Mouse (Mus musculus): ENCODE results near the gene Pbx4. TPM values are rescaled to one million over a fixed set of nuclear protein-coding genes. Genes with fewer than 3 reads are reported as not detected.

Pbx4 gene
- polyA plus RNA-seq, 1 experiment from 2014 or later: 7.7 TPM

DNA sequence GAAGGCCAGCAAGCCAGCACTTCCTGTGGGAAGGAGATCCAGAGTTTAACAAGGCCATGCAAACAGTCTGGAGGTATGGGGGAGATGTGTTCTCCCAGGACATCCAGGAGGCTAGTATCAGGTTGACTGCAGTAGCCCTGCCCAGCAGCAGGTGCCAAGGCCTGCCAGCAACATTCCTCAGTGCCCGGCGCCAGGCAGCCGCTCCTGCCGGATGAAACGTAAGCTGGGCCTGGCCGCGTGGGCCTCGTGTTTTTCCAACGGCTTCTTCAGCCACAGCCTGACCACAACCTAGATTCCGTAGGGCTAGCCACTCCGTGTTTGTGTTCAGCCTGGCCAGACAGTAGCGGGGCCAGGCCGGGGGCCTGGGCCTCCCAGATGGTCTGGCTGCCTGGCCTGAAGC lies 42.4 kb downstream of the Pbx4 start:
- no peak overlapping the region for H3K4me3 ChIP-seq (replicated peaks; ENCODE audit: low read depth, low read length)
- DNase-seq (ENCODE audit: low spot score): no peak
- H3K27me3 ChIP-seq (ENCODE audit: insufficient read depth, low read length): peaks cover 6% of the 10 kb centered on the region; the same call in 1 of the 2 replicates
- TF ChIP-seq CTCF (IDR thresholded peaks at IDR 0.05; ENCODE audit: low read depth): no peak
- no peak overlapping the region for H3K9ac ChIP-seq (ENCODE audit: low read depth, low read length)
- H3K9me3 ChIP-seq (replicated peaks; ENCODE audit: low read length): no peaks in the 10 kb centered on the region
- no peak overlapping the region for H3K4me2 ChIP-seq (ENCODE audit: low read length)
- WGBS: 56% methylated on average over 13 of the region's 13 CpGs
- H3K36me3 ChIP-seq (ENCODE audit: insufficient read depth, low read length): no peaks in the 10 kb centered on the region
- ATAC-seq (replicated peaks; ENCODE audit: low FRiP score, low read depth): no peak
- no peaks in the 10 kb centered on the region for H3K4me1 ChIP-seq (replicated peaks; ENCODE audit: insufficient read depth, low read length)
- no peak overlapping the region for H3K27ac ChIP-seq

DNA sequence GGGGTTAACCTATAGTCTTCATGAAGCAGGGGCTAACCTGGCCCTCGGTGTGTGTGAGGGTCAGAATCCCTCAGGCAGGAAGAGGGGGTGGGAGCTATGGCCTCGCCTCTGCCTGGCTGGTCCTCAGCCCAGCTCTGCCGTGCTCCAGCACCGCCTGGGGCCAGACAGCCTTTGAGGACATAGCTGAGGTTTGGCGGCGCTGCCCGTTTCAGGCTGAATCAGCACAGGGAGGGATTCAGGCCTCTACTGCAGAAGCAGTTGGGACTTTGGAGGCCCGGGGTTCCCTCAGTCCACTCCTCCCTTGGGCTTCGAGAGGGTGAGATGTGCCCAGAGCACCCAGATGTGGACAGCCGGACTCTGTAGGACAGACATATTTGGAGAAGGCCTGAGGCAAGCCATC lies 43.8 kb downstream of the Pbx4 start:
- Histone ChIP-seq H3K9me3 (replicated peaks; ENCODE audit: low read length) (no peaks in the 10 kb centered on the region), H3K4me3 (replicated peaks; ENCODE audit: low read depth, low read length) (no peak overlapping the region), H3K9ac (ENCODE audit: low read depth, low read length) (no peak overlapping the region), H3K27ac (no peak overlapping the region), H3K4me2 (ENCODE audit: low read length) (no peak overlapping the region), H3K36me3 (ENCODE audit: insufficient read depth, low read length) (no peaks in the 10 kb centered on the region), H3K4me1 (replicated peaks; ENCODE audit: insufficient read depth, low read length) (no peaks in the 10 kb centered on the region), H3K27me3 (ENCODE audit: insufficient read depth, low read length) (peaks cover 19% of the 10 kb centered on the region)
- no peak for ATAC-seq (replicated peaks; ENCODE audit: low FRiP score, low read depth)
- no peak for DNase-seq (ENCODE audit: low spot score)
- no peak for TF ChIP-seq CTCF (IDR thresholded peaks at IDR 0.05; ENCODE audit: low read depth)
- WGBS: 38% methylated on average over 10 of the region's 10 CpGs

DNA sequence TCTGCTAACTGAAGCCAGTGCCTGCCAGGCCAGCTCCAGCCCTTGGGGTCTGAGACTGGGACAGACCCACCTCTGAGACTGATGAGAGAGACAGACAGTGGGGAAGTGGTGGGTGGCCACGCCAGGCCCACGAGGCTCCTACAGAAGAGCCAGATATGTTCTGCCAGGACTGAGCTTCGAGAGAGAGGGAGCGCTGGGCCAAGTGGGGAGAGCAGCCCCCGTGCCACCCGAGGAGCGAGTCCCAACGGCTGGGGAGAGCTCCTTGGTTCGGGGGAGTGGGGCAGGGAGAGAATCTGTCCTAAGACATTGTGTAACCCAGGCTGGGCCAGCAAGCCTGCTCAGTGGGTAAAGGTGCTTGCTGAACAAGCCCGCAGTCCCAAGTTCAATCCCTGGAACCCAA lies 44.7 kb downstream of the Pbx4 start:
- ATAC-seq (replicated peaks; ENCODE audit: low FRiP score, low read depth) (no peak), DNase-seq (ENCODE audit: low spot score) (no peak)
- Histone ChIP-seq H3K27me3 (ENCODE audit: insufficient read depth, low read length) (peaks cover 28% of the 10 kb centered on the region), H3K27ac (no peak overlapping the region), H3K4me1 (replicated peaks; ENCODE audit: insufficient read depth, low read length) (peaks cover 7% of the 10 kb centered on the region; the same call in 1 of the 2 replicates), H3K36me3 (ENCODE audit: insufficient read depth, low read length) (no peaks in the 10 kb centered on the region), H3K4me3 (replicated peaks; ENCODE audit: low read depth, low read length) (no peak overlapping the region), H3K9ac (ENCODE audit: low read depth, low read length) (no peak overlapping the region), H3K9me3 (replicated peaks; ENCODE audit: low read length) (no peaks in the 10 kb centered on the region), H3K4me2 (ENCODE audit: low read length) (no peak overlapping the region)
- 73% methylated on average over 10 of the region's 10 CpGs for WGBS
- no peak for TF ChIP-seq CTCF (IDR thresholded peaks at IDR 0.05; ENCODE audit: low read depth)

DNA sequence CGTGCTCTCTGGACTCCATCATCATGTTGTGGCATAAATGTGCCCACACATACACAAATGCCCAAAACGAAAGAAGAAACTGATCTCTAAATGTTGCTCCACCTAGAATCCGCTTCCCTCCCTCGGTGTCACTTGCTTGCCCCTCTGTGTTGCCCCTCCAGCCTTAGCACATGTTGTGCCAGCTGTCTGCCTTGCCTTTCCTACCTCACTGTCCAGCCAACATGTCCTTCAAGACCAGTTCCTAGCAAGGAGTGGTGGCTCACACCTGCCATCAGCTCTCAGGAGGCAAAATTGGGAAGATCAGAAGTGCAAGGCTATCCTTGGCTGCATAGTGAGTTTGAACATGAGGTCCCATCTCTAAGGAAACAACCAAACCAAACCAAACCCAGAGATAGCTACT lies 45.1 kb downstream of the Pbx4 start:
- no peak for TF ChIP-seq CTCF (IDR thresholded peaks at IDR 0.05; ENCODE audit: low read depth)
- Histone ChIP-seq H3K36me3 (ENCODE audit: insufficient read depth, low read length) (no peaks in the 10 kb centered on the region), H3K4me3 (replicated peaks; ENCODE audit: low read depth, low read length) (no peak overlapping the region), H3K4me1 (replicated peaks; ENCODE audit: insufficient read depth, low read length) (peaks cover 12% of the 10 kb centered on the region; the same call in 1 of the 2 replicates), H3K4me2 (ENCODE audit: low read length) (no peak overlapping the region), H3K27ac (no peak overlapping the region), H3K9ac (ENCODE audit: low read depth, low read length) (no peak overlapping the region), H3K9me3 (replicated peaks; ENCODE audit: low read length) (no peaks in the 10 kb centered on the region), H3K27me3 (ENCODE audit: insufficient read depth, low read length) (peaks cover 31% of the 10 kb centered on the region)
- 94% methylated on average over 4 of the region's 4 CpGs for WGBS
- DNase-seq (ENCODE audit: low spot score): no peak
- ATAC-seq (replicated peaks; ENCODE audit: low FRiP score, low read depth): no peak

DNA sequence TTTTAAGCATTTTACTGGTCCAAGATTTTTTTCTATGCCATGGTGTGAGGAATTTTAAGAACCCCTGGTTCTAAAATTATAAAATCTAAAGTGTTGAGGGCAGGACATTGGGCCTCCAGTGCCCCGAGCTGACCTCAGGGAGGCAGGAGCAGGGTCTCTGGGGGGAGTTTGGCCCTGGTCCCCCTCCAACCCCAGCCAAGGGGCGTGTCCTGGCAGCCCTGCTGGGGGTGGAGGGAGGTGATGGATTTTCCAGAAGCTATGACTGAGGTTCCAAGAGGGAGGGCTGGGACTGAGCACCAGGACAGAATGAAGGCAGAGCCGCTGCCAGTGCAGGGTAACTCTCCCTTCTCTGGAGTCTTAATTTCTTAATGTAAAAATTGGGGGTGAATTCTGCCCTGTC lies 45.7 kb downstream of the Pbx4 start:
- Histone ChIP-seq H3K27me3 (ENCODE audit: insufficient read depth, low read length) (peaks cover 37% of the 10 kb centered on the region), H3K4me2 (ENCODE audit: low read length) (no peak overlapping the region), H3K36me3 (ENCODE audit: insufficient read depth, low read length) (no peaks in the 10 kb centered on the region), H3K27ac (no peak overlapping the region), H3K9me3 (replicated peaks; ENCODE audit: low read length) (no peaks in the 10 kb centered on the region), H3K4me1 (replicated peaks; ENCODE audit: insufficient read depth, low read length) (peaks cover 13% of the 10 kb centered on the region; the same call in 1 of the 2 replicates), H3K4me3 (replicated peaks; ENCODE audit: low read depth, low read length) (no peak overlapping the region), H3K9ac (ENCODE audit: low read depth, low read length) (no peak overlapping the region)
- DNase-seq (ENCODE audit: low spot score) (no peak), ATAC-seq (replicated peaks; ENCODE audit: low FRiP score, low read depth) (no peak)
- no peak for TF ChIP-seq CTCF (IDR thresholded peaks at IDR 0.05; ENCODE audit: low read depth)
- WGBS: 67% methylated on average over 3 of the region's 3 CpGs

- H3K4me1 ChIP-seq (replicated peaks; ENCODE audit: insufficient read depth, low read length): peaks cover 13% of the 10 kb centered on the region; the same call in 1 of the 2 replicates
- H3K4me2 ChIP-seq (ENCODE audit: low read length): no peak overlapping the region
- no peak overlapping the region for H3K4me3 ChIP-seq (replicated peaks; ENCODE audit: low read depth, low read length)
- DNase-seq (ENCODE audit: low spot score) (no peak), ATAC-seq (replicated peaks; ENCODE audit: low FRiP score, low read depth) (no peak)
- H3K27me3 ChIP-seq (ENCODE audit: insufficient read depth, low read length): peaks cover 54% of the 10 kb centered on the region
- no peaks in the 10 kb centered on the region for H3K36me3 ChIP-seq (ENCODE audit: insufficient read depth, low read length)
- H3K27ac ChIP-seq: no peak overlapping the region
- WGBS: 70% methylated on average over 8 of the region's 8 CpGs
- no peak overlapping the region for H3K9ac ChIP-seq (ENCODE audit: low read depth, low read length)
- no peaks in the 10 kb centered on the region for H3K9me3 ChIP-seq (replicated peaks; ENCODE audit: low read length)
- no peak for TF ChIP-seq CTCF (IDR thresholded peaks at IDR 0.05; ENCODE audit: low read depth)
Measured at GRCm38 (mm10) chr8:69879678-69880077, 47.4 kb downstream of the Pbx4 start.

- no peak for TF ChIP-seq CTCF (IDR thresholded peaks at IDR 0.05; ENCODE audit: low read depth)
- Histone ChIP-seq H3K9me3 (replicated peaks; ENCODE audit: low read length) (no peaks in the 10 kb centered on the region), H3K36me3 (ENCODE audit: insufficient read depth, low read length) (no peaks in the 10 kb centered on the region), H3K4me1 (replicated peaks; ENCODE audit: insufficient read depth, low read length) (peaks cover 13% of the 10 kb centered on the region; the same call in 1 of the 2 replicates), H3K27ac (no peak overlapping the region), H3K27me3 (ENCODE audit: insufficient read depth, low read length) (peaks cover 66% of the 10 kb centered on the region), H3K9ac (ENCODE audit: low read depth, low read length) (no peak overlapping the region), H3K4me3 (replicated peaks; ENCODE audit: low read depth, low read length) (0 out of 2 replicates have a peak overlapping the region, but pooled peaks have one; percentile 36), H3K4me2 (ENCODE audit: low read length) (0 out of 2 replicates have a peak overlapping the region, but pooled peaks have one; percentile 54)
- ATAC-seq (replicated peaks; ENCODE audit: low FRiP score, low read depth) (no peak), DNase-seq (ENCODE audit: low spot score) (no peak)
- 16% methylated on average over 37 of the region's 37 CpGs for WGBS
Measured at GRCm38 (mm10) chr8:69880841-69881240, 48.5 kb downstream of the Pbx4 start.
